Mouse (Mus musculus): ENCODE measurements at regions not wholly inside any gene's neighbourhood (a gene's known extent, or its start where the extent isn't known, plus 50 kb on each side); places are given as distances from the start of the nearest gene placed in this dataset.

- Histone ChIP-seq H3K9me3 (ENCODE audit: low read length) (no peaks in the 10 kb centered on the region), H3K9ac (no peak overlapping the region), H3K27ac (ENCODE audit: low read depth, low read length) (no peak overlapping the region), H3K36me3 (ENCODE audit: insufficient read depth) (no peaks in the 10 kb centered on the region), H3K27me3 (ENCODE audit: insufficient read depth, low read length) (no peaks in the 10 kb centered on the region), H3K4me2 (ENCODE audit: low read depth) (no peak overlapping the region), H3K4me1 (ENCODE audit: insufficient read depth) (no peaks in the 10 kb centered on the region), H3K4me3 (ENCODE audit: low read depth, low read length) (no peak overlapping the region)
- no peak for TF ChIP-seq CTCF (IDR thresholded peaks at IDR 0.05; ENCODE audit: low read depth)
- DNase-seq = no peak
- ATAC-seq = no peak
- 67% methylated on average over 4 of the region's 4 CpGs for WGBS
These were observed 134.3 kb downstream of the Nufip1 start for GRCm38 (mm10) chr14:76245063-76245396.

GRCm38 (mm10) chr14:76247664-76248063, 137.0 kb downstream of the Nufip1 start:
- H3K36me3 ChIP-seq (ENCODE audit: insufficient read depth) = no peaks in the 10 kb centered on the region
- ATAC-seq = no peak
- no peak overlapping the region for H3K4me2 ChIP-seq (ENCODE audit: low read depth)
- peak; percentile 27 for TF ChIP-seq CTCF (IDR thresholded peaks at IDR 0.05; ENCODE audit: low read depth)
- H3K4me1 ChIP-seq (ENCODE audit: insufficient read depth) = no peaks in the 10 kb centered on the region
- WGBS = 90% methylated on average over 4 of the region's 4 CpGs
- no peaks in the 10 kb centered on the region for H3K27me3 ChIP-seq (ENCODE audit: insufficient read depth, low read length)
- H3K27ac ChIP-seq (ENCODE audit: low read depth, low read length) = no peak overlapping the region
- no peak overlapping the region for H3K9ac ChIP-seq
- H3K4me3 ChIP-seq (ENCODE audit: low read depth, low read length) = no peak overlapping the region
- H3K9me3 ChIP-seq (ENCODE audit: low read length) = no peaks in the 10 kb centered on the region
- no peak for DNase-seq

- H3K27me3 ChIP-seq (ENCODE audit: insufficient read depth, low read length) = no peaks in the 10 kb centered on the region; the same call in 1 of the 2 replicates
- ATAC-seq = peak; percentile 50; the same call in 1 of the 2 replicates
- DNase-seq = peak; percentile 31
- 44% methylated on average over 3 of the region's 3 CpGs for WGBS
- no peaks in the 10 kb centered on the region for H3K36me3 ChIP-seq (ENCODE audit: insufficient read depth)
- TF ChIP-seq CTCF (IDR thresholded peaks at IDR 0.05; ENCODE audit: low read depth) = no peak
- no peak overlapping the region for H3K9ac ChIP-seq
- H3K4me1 ChIP-seq (ENCODE audit: insufficient read depth) = peaks cover 6% of the 10 kb centered on the region; the same call in 1 of the 2 replicates
- no peak overlapping the region for H3K4me2 ChIP-seq (ENCODE audit: low read depth)
- no peak overlapping the region for H3K27ac ChIP-seq (ENCODE audit: low read depth, low read length)
- H3K4me3 ChIP-seq (ENCODE audit: low read depth, low read length) = no peak overlapping the region
- H3K9me3 ChIP-seq (ENCODE audit: low read length) = no peaks in the 10 kb centered on the region
These were observed 143.2 kb downstream of the Nufip1 start for GRCm38 (mm10) chr14:76253850-76254249.

- Histone ChIP-seq H3K9me3 (ENCODE audit: low read length) (no peaks in the 10 kb centered on the region), H3K27me3 (ENCODE audit: insufficient read depth, low read length) (no peaks in the 10 kb centered on the region; the same call in 1 of the 2 replicates), H3K4me1 (ENCODE audit: insufficient read depth) (peaks cover 6% of the 10 kb centered on the region; the same call in 1 of the 2 replicates), H3K36me3 (ENCODE audit: insufficient read depth) (no peaks in the 10 kb centered on the region), H3K4me2 (ENCODE audit: low read depth) (peak overlapping the region; percentile 29; the same call in 1 of the 2 replicates), H3K27ac (ENCODE audit: low read depth, low read length) (0 out of 2 replicates have a peak overlapping the region, but pooled peaks have one; percentile 4), H3K4me3 (ENCODE audit: low read depth, low read length) (no peak overlapping the region), H3K9ac (peak overlapping the region; percentile 22; the same call in 1 of the 2 replicates)
- peak; percentile 92 for ATAC-seq
- no peak for TF ChIP-seq CTCF (IDR thresholded peaks at IDR 0.05; ENCODE audit: low read depth)
- 9% methylated on average over 30 of the region's 30 CpGs for WGBS
- peak; percentile 84 for DNase-seq
These were observed 144.1 kb downstream of the Nufip1 start for GRCm38 (mm10) chr14:76254565-76255501.

GRCm38 (mm10) chr14:76255971-76256370, 145.3 kb downstream of the Nufip1 start:
- TF ChIP-seq CTCF (IDR thresholded peaks at IDR 0.05; ENCODE audit: low read depth) = no peak
- Histone ChIP-seq H3K4me2 (ENCODE audit: low read depth) (no peak overlapping the region), H3K27ac (ENCODE audit: low read depth, low read length) (no peak overlapping the region), H3K4me3 (ENCODE audit: low read depth, low read length) (no peak overlapping the region), H3K27me3 (ENCODE audit: insufficient read depth, low read length) (no peaks in the 10 kb centered on the region; the same call in 1 of the 2 replicates), H3K9me3 (ENCODE audit: low read length) (no peaks in the 10 kb centered on the region), H3K4me1 (ENCODE audit: insufficient read depth) (peaks cover 6% of the 10 kb centered on the region; the same call in 1 of the 2 replicates), H3K9ac (no peak overlapping the region), H3K36me3 (ENCODE audit: insufficient read depth) (no peaks in the 10 kb centered on the region)
- ATAC-seq (no peak), DNase-seq (no peak)
- 44% methylated on average over 11 of the region's 11 CpGs for WGBS

GRCm38 (mm10) chr14:76258626-76259025, 147.9 kb downstream of the Nufip1 start:
- ATAC-seq = no peak
- Histone ChIP-seq H3K4me1 (ENCODE audit: insufficient read depth) (peaks cover 6% of the 10 kb centered on the region; the same call in 1 of the 2 replicates), H3K36me3 (ENCODE audit: insufficient read depth) (no peaks in the 10 kb centered on the region), H3K4me3 (ENCODE audit: low read depth, low read length) (no peak overlapping the region), H3K27ac (ENCODE audit: low read depth, low read length) (no peak overlapping the region), H3K27me3 (ENCODE audit: insufficient read depth, low read length) (no peaks in the 10 kb centered on the region; the same call in 1 of the 2 replicates), H3K9ac (no peak overlapping the region), H3K4me2 (ENCODE audit: low read depth) (no peak overlapping the region), H3K9me3 (ENCODE audit: low read length) (no peaks in the 10 kb centered on the region)
- WGBS = 14% methylated on average over 3 of the region's 3 CpGs
- TF ChIP-seq CTCF (IDR thresholded peaks at IDR 0.05; ENCODE audit: low read depth) = no peak
- no peak for DNase-seq
